Mouse (Mus musculus) layer of hippocampus, postnatal 36 days (tissue): ENCODE measurements around the gene Mlh3. TPM values are rescaled to one million over a fixed set of nuclear protein-coding genes. Genes with fewer than 3 reads are reported as not detected.
"Not testable (repeated sequence)": the region's sequence is repeated elsewhere in the genome, so short reads cannot be mapped to it uniquely, and the experiment has no call there.

Experiments
- DNase-seq, 2 experiments: peaks; one replicate each; pipeline ENCODE4 v3.0.0; 2022
- total RNA-seq, 2 experiments: library from RNA; stranded (reverse); gene quantifications; 2 replicates each; pipeline ENCODE4 v1.2.3; 2021

Gene Mlh3
- total RNA-seq = 10 to 100 TPM; 19.7 to 20.3 TPM

GRCm38 (mm10) chr12:85270319-85270718 is at the start of gene Mlh3:
Gene Mlh3, minus strand, starts transcription at chr12:85270599.
- peak; percentile 85 to 87 for DNase-seq

DNA sequence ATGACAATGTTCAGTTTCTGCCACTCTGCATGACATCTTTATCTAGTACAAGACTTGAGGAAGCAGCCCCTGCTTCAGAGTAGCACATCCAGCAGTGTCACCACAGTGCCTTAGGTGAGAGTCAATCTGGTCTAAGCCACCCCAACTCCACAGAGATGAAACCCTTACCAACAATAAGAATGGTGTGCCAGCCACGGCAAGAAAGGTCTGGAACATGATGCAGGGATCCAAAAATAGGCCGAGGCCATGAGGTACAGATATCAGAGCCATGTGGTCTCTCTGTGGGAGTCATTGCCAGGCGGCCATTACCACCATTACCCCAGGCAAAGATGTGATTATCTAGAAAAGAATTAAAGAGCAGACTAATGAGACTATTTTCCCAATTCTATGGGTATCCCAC is 38.3 kb upstream of the Mlh3 start:
- DNase-seq = no peak

- DNase-seq = peak; percentile 77 to 80
These were observed 35.0 kb upstream of the Mlh3 start for GRCm38 (mm10) chr12:85305247-85305892.

DNA sequence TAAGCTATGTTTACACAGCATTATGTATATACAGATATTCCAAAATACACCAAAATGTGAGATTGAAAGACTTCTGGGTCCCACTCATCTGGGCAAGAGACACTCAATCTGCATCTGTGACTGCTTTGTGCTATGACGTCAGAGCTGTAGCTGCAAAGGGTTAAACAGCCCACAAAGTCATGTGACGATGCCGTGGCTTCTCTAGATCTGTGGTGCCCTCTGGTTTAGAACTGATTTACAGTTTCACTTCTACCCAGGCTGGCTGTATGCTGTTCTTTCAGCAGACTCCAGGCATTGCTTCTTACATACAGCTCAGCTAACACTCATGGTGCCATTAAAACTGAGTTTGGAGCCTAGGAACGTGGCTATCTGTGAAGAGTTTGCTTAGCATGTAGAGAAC is 34.3 kb upstream of the Mlh3 start:
- no peak for DNase-seq

- DNase-seq = no peak
These were observed 32.9 kb upstream of the Mlh3 start for GRCm38 (mm10) chr12:85303256-85303655.

DNA sequence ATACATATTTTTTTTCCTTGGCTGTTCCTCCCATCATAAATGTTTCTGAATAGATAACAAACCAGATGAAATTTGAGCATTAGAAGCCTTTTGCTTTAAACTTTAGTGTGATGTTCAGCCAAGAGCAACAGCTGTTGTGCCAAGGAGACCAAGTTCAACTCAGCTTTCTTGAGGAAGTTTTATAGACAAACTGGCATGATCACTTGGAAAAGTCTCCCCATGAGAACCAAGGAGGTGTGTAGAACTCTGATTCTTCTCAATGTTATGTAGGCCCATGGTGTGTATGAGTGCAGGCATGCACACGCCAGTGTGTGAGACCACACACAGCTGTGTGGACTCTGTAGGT is 28.4 kb upstream of the Mlh3 start:
- no peak for DNase-seq

GRCm38 (mm10) chr12:85298127-85298834 is 27.9 kb upstream of the Mlh3 start:
- no peak for DNase-seq

DNA sequence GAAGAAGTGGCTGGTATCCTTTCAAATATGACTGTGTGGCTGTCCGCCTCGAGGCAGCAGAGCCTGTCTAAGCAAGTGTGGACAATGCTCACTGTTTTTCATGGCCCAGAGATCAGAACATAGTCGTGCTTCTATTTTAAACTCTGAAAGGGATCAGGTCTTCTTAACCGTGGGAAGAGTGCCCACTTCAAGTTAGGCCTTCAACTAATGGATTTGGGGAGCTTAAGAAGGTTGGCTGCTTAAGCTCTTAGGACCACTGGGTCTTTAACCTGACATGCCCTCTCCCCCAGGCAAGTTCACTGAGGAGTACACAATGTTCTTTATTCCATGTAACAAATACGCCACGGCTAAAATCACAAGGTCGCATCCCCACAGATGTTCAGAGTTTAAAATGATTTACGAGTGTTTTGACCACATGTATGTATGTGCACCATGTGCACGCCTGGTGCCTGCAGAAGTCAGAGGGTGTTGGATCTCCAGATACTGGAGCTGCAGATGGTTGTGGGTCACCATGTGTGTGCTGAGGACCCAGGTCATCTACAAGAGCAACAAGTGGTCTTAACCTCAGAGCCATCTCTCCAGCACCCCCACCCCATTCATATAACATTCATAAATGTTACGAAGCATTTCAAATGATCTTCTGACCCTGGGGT is 27.1 kb upstream of the Mlh3 start:
- no peak for DNase-seq

DNA sequence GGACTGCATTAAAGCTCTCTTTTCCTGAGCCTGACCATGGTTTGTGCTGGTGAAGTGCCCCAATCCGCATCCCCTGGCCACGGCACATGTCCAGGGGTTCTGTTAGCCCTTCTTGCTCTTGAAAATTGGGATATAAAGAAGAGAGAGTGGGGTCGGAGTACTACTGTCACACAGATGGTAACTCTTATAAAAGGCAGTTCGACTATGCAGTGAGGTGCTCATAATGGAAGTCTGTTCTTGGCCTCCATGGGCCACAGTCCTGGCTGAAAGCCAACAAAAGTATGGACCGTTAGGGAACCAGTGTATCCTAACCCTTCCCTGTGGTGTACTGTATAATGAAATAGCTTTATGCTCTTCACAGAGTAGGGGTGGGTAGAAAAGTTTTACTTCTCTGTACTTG is 26.5 kb upstream of the Mlh3 start:
- DNase-seq = no peak

DNA sequence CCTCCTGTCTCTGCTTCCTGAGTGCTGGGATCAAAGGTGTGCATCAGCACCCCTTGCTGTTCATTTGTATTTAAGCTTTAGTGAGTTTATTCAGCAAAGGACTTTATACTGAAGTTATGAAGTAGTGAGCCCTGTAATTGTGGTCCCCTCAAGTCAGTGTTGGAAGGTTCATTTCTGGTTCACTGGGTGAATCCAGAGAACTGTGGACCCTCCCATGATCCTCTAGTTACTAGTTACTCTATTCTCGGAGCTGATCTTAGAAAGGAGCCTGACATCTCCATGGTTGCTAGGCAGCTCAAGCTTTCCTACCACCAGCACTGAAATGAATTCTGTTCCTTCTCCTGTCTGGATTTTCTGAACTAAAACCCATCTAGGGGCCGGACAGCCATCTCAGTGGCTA is 25.1 kb upstream of the Mlh3 start:
- DNase-seq = no peak

GRCm38 (mm10) chr12:85292906-85293305 is 22.5 kb upstream of the Mlh3 start:
- no peak for DNase-seq

GRCm38 (mm10) chr12:85292288-85292687 is 21.9 kb upstream of the Mlh3 start:
- DNase-seq = no peak

GRCm38 (mm10) chr12:85291541-85291940 is 21.1 kb upstream of the Mlh3 start:
- DNase-seq = no peak

GRCm38 (mm10) chr12:85290633-85291032 is 20.2 kb upstream of the Mlh3 start:
- no peak for DNase-seq

DNA sequence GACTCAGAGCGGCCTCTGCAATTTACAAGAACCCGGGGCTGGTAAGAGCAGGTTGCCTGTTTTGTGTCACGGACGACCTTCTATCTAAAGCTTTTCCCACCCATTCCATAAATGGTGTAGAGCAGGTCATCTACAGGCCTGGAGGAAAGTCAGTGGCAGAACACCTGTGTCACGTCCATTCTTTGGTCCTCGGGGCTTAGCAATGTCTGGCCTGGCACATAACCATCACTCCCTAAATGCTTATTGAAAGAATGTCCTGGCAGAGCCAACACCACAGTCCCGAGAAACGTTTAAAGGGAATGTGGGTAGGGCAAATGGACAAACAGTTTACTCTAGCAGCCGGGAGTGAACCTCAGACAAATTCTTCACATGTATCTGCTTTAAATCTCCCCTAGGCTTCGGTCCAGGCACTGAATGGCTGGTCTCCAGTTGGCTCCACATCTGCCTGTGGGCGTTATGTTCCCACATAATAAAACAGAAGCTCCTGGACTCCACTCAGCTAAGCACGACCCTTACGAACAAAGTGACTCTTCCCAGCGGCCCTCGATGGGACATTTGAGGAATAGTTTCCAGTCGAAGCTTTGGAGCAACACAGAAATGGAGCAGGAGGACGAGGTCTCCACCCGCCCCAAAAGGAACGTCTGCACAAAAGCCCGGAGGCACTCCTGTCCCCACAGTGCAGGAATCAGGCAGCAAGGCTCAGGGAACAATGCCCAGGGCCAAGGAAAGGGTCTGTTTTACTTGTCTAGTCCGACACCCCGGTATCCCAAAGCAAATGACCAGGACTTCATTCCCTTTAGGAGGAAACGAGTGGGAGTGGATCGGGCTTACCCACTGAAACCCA is 19.0 kb upstream of the Mlh3 start:
- DNase-seq = no peak

DNA sequence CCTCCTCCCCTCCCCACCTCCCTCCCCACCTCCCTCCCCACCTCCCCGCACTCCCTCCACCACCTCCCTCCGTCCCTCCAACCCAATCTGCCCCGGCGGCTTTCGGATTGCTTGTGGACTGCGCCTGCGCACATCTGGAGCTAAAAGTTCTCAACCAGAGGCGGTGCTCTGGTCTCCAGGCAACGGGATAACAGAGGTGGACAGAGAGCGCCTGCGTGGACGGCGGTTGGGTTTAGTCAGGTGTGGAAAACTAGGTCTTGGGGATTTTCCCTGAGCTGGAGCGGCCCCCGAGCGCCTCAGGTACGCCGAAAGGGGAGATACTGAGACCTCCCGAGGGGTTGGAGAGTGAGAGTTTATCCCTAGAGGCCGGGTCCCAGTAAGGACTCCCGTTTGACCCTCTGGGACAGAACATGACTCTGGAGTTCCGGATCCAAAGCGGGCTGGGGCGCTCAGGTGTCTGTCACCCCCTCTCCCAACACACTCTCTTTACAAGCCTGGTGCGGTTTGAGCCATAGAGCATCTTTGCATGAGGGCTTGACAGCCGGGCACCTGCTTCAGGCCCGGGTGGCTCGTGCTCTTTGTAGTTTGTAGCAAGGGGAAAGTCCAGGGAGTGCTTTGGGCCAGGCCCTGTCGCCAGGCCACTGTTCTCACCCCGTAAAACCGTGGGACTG is 18.2 kb upstream of the Mlh3 start, which contains the start of gene Zc2hc1c:
TSS of gene Zc2hc1c (plus strand) at position 106 of the 671 bp plus-strand sequence.
- DNase-seq = peak; percentile 58 to 68

DNA sequence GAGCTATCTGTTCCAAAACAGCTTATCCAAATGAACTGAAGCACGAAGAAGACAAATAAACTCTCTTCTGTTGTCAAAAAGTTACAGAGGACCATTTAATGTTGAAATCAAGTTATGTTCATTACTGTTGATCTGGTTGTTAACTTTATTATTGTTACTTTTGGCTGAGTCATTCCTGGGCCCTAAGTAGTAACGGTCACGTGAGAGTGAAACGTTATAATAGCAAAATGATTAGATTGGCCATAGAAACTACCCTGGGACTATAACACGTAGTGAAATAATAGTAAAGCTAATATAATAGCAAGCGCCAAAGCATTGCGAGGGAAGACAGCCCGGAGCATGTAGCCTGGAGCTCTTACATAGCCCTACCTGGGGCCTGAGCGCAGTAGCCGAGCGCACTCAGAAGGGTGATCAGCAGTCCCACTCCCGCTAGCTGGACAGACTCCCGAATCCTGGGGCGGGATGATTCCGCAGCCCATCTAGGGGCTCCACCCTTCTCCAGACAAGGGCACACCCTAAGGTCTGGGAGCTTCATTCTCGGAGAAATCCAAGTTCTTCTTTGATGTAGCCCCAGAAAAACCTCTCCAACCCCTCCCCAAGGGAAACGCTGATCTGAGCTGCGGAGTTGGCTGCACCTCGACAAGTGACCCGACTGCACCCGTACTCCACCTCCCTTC is 17.5 kb upstream of the Mlh3 start, which contains the start of gene Acyp1:
TSS of gene Acyp1 (minus strand) at position 630 of the 677 bp plus-strand sequence.
- no peak for DNase-seq

GRCm38 (mm10) chr12:85286941-85287340 is 16.5 kb upstream of the Mlh3 start:
- no peak for DNase-seq

- no peak for DNase-seq
These were observed 14.6 kb upstream of the Mlh3 start for GRCm38 (mm10) chr12:85284996-85285395.

DNA sequence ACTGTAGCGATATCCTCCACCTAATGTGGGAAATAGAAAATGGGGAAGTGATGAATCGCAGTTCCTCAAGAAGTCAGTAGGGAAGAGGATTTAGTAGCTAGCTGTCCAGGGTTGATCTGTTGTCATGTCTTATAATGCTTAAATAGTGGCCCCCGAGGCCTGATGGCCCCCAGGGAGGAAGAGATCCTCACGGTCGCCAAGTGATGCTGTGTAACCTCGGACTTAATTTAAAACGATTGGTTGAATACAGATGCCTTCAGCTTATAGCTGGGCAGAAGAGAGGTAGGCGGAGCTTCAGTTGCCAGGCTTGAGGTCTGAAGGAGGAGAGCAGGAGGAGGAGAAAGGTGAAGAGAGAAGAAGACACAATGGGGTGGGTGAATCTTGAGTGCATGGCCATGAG is 13.9 kb upstream of the Mlh3 start:
- DNase-seq = no peak

GRCm38 (mm10) chr12:85281756-85282155 is 11.4 kb upstream of the Mlh3 start:
- DNase-seq = not testable (repeated sequence)
